Comparison of ENCODE assay signal across 31 mouse cellular contexts in genomic region chr5:90424625-90425024, GRCm38 (mm10). TPM values are rescaled to one million over a fixed set of nuclear protein-coding genes. Genes with fewer than 3 reads are reported as not detected.
"Had no signal": no experiment of that assay in that cellular context is flagged by ENCODE, and none has a peak within 500 bp of the region (broad histone marks: within the 10 kb centered on the region; RNA-seq: fewer than 3 reads in every experiment).

No protein-coding gene starts in this region.

- DNase-seq: cerebellum, adult 2 months; cerebellum, adult 8-10 months; cerebellum, adult 9-10 months; cerebellum, adult 9-11 months; cerebellum, postnatal 10 days; cerebellum, postnatal 14 days; cerebellum, postnatal 25 days; cerebellum, postnatal 36 days; embryo, embryonic 11 days; forebrain, postnatal 0 days; gastrocnemius, adult 2 months; gastrocnemius, postnatal 10 days; gastrocnemius, postnatal 14 days; gastrocnemius, postnatal 25 days; gastrocnemius, postnatal 36 days; heart, adult 11 months; heart, adult 18-20 months had no signal

- H3K36me3 ChIP-seq: embryonic facial prominence, embryonic 10.5 days; embryonic facial prominence, embryonic 12.5 days; embryonic facial prominence, embryonic 13.5 days; embryonic facial prominence, embryonic 15.5 days; forebrain, embryonic 10.5 days; forebrain, embryonic 12.5 days; forebrain, embryonic 15.5 days had no signal

- H3K4me3 ChIP-seq: embryonic facial prominence, embryonic 10.5 days; embryonic facial prominence, embryonic 12.5 days; embryonic facial prominence, embryonic 13.5 days; embryonic facial prominence, embryonic 15.5 days; erythroblast, embryonic 14.5 days; forebrain, embryonic 10.5 days; forebrain, embryonic 12.5 days; forebrain, embryonic 13.5 days; forebrain, embryonic 15.5 days; gastrocnemius, adult 2 months had no signal

- ATAC-seq: forebrain, embryonic 13.5 days; forebrain, embryonic 14.5 days; forebrain, embryonic 15.5 days; forebrain, embryonic 16.5 days; forebrain, postnatal 0 days had no signal

- H3K9me3 ChIP-seq: embryonic facial prominence, embryonic 10.5 days; embryonic facial prominence, embryonic 12.5 days; embryonic facial prominence, embryonic 13.5 days; embryonic facial prominence, embryonic 15.5 days; forebrain, embryonic 10.5 days; forebrain, embryonic 12.5 days; forebrain, embryonic 13.5 days; forebrain, embryonic 15.5 days had no signal

- H3K4me1 ChIP-seq: embryonic facial prominence, embryonic 10.5 days; embryonic facial prominence, embryonic 12.5 days; embryonic facial prominence, embryonic 13.5 days; embryonic facial prominence, embryonic 15.5 days; forebrain, embryonic 10.5 days; forebrain, embryonic 12.5 days; forebrain, embryonic 13.5 days; forebrain, embryonic 15.5 days had no signal

- H3K9ac ChIP-seq: embryonic facial prominence, embryonic 12.5 days; embryonic facial prominence, embryonic 13.5 days; embryonic facial prominence, embryonic 15.5 days; forebrain, embryonic 12.5 days; forebrain, embryonic 13.5 days; forebrain, embryonic 15.5 days; forebrain, postnatal 0 days had no signal

- H3K4me2 ChIP-seq: embryonic facial prominence, embryonic 12.5 days; embryonic facial prominence, embryonic 13.5 days; embryonic facial prominence, embryonic 15.5 days; forebrain, embryonic 12.5 days; forebrain, embryonic 13.5 days; forebrain, embryonic 15.5 days had no signal

- H3K27ac ChIP-seq: embryonic facial prominence, embryonic 10.5 days; embryonic facial prominence, embryonic 12.5 days; embryonic facial prominence, embryonic 13.5 days; embryonic facial prominence, embryonic 15.5 days; forebrain, embryonic 10.5 days; forebrain, embryonic 12.5 days; forebrain, embryonic 13.5 days; forebrain, embryonic 15.5 days; gastrocnemius, adult 2 months had no signal

- H3K27me3 ChIP-seq: embryonic facial prominence, embryonic 12.5 days; embryonic facial prominence, embryonic 13.5 days; embryonic facial prominence, embryonic 15.5 days; forebrain, embryonic 12.5 days; forebrain, embryonic 13.5 days; forebrain, embryonic 15.5 days had no signal

RNA-seq across cellular contexts. Expression of gene Alb, which starts 36.1 kb away (rescaled TPM):
- total RNA-seq: common myeloid progenitor, adult 5-6 weeks; forebrain, postnatal 0 days; granulocyte monocyte progenitor cell, adult 5-6 weeks; heart, adult 18-20 months had no signal
- polyA plus RNA-seq: embryonic facial prominence, embryonic 10.5 days; forebrain, embryonic 10.5 days; forebrain, embryonic 11.5 days; forebrain, embryonic 12.5 days; forebrain, embryonic 13.5 days; forebrain, embryonic 14.5 days; forebrain, embryonic 15.5 days; forebrain, postnatal 0 days had no signal
